Mouse (Mus musculus): ENCODE data around the gene Gnptab.
"Not testable (repeated sequence)": the region's sequence is repeated elsewhere in the genome, so short reads cannot be mapped to it uniquely, and the experiment has no call there.

Gene Gnptab

DNA sequence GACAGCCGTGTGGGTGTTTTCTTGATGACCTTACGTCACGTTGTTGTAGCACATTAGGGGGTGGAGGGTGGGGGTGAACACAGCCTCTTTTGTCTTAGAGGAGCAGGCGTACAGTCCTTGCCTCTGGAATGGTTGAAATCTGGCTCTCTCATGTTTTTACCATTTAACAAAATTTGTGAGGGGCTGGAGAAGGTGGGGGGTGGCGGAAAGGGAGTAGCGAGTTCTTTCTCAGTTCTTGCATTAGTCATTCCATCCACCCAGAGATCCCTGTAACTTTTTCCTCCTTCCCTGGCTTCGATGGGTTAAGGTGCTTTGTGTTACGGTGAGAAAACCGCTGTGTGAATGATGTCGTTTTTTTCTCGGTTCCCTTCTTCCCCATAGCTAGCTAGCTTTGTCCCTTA, 41.2 kb downstream of the Gnptab start:
- DNase-seq, result no peak

DNA sequence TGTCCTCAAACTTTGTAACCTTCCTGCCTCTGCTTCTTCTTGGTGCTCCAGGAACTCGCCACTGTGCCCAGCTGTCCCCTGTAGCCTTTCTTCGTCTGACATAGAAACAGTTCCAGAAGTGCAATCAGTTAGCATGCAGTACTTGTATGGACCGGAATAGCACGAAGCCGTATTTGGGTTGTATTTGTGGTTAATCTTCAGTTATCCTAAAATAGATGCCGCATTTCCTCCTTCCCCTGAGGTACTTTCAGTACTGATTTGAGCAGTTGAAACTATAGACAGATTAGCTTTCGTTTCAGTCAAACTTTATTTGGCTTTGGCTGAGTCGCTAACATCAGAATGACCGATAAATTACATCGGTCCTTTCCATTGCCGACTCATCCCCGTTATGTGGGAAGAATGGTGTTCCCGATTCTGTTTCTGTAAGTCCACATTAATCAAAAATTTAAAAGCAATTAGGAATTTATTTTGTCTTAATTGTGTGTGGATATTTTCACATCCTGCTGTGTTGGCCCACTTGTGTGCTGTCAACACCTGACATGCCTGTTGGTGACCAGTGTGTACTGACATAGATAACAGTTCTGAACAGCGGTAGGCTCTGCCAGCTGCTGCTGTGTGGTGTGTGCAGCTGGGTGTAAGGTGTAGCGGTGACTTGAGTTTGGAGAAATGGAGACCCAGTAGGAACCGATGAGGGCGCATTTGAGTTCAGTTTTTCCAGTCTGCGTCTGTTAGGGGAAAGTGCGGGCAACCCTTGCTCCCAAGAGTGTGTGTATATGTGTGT, 41.9 kb downstream of the Gnptab start:
- DNase-seq, result no peak

DNA sequence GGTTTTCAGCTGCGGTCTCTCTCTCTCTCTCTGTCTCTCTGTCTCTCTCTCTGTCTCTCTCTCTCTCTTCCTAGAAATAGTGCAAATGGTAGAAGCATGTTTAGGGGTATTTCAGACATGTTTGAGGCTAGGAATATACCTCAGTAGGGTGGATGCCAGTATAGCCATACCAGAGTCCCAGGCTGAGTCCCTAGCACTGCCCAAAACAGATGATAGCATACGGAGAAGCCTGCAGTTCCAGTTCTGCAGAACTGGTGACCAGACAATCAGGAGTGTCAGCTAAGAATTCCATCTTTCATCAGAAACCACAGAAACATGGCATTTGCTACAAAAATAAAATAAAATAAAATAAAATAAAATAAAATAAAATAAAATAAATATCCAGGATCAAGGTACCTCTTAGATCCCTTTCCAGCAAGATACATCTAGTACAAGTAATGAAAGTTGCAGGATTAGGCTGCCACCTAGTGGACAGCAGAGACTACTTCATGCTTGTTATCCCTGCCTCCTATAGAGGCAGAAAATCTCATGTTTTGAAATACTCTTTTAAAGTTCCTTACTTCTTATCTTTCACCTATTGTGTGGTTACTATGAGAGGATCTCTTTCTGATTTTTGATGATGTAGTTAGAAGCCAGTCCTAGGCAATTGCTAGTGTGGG, 47.4 kb downstream of the Gnptab start:
- peak; percentile 77 for DNase-seq

DNA sequence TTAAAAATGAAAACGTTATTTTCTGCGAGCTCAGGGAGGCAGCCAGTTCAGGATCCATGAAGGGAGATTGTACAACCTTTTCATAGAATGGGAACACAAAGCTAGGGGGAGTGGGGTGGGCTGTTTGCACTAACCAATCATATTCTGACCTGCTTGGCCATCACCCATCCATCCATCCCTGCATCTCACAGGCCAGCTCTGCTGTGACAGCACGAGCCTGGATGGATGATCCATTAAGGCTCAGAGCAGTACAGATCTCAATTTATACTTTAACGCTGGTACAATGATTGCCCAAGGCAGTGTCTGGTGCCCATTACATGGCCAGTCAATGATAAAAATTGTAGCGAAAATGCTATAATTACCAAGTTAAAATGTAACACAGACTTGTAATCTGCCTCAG, 48.0 kb downstream of the Gnptab start:
- no peak for DNase-seq

DNA sequence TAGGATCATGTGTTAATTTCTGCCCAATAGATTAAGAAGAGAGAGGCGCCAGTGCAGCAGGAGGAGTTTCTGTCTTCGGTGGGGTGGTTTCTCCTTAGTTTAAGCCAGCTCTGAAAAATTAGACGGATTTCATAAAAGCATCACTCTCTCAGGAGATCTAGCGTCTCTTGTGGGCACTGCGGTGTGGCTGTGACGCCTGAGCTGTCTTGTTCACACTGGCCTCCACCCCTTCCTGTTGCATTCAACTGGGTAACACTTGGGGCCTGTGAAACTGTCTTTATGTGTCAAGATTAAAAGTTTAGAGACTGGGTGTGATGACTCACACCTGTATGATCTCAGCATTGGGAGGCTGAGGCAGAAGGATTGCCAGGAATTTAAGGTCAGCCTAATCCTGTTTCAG, 49.1 kb downstream of the Gnptab start:
- no peak for DNase-seq

DNA sequence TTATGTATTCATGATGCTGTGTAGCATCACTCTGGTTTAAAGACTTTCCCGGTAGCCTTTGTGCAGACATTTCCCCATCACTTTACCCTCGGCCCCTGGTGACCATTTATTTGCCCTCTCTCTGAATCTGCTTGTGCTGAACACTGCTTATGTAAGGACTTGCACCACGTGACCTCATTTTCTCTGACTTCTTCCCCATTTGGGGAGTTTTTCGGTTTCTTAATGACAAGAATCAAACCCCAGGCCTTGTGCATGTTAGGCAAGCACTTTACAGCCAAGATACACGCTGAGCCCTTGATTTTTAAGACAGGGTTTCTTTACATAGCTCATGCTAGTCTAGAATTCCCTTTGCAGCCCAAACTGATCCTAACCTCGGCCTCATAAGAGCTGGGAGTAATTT, 62.3 kb downstream of the Gnptab start:
- DNase-seq, result no peak

DNA sequence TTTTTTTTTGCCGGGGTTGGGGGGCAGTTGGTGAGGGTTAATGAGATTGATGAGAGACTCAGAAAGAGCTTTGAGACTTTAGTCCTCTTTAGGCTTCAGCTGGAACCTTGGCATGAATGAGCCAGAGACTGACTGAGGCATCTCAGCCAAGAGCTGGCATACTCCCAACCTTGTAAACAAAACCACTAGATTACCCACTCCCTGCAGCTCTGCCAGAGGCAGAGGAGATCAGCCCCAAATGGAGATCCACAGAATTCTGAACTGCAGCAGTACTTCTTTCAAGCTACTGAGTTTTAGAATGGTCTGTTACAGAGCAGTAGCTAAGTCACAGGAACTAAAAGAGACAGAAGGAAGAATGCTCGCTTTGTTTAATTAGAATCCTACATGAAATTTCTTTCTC, 72.3 kb downstream of the Gnptab start:
- DNase-seq, result no peak

DNA sequence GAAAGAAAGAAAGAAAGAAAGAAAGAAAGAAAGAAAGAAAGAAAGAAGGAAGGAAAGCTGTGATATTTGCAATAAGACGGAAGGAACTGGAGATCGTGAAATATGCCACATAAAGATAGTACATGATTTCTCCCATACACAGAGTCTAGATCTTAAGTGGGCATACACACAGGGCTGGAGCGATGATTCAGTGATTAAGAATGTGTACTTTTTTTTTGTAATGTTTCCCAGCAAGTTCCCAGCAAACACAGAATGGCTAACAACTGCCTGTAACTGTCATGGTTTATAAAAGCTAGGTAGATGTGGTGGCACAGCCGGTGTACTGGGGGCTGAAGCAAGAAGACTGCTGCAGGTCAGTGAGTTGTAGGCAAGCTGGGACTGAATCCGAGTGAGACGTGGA, 73.1 kb downstream of the Gnptab start:
- DNase-seq, result no peak

DNA sequence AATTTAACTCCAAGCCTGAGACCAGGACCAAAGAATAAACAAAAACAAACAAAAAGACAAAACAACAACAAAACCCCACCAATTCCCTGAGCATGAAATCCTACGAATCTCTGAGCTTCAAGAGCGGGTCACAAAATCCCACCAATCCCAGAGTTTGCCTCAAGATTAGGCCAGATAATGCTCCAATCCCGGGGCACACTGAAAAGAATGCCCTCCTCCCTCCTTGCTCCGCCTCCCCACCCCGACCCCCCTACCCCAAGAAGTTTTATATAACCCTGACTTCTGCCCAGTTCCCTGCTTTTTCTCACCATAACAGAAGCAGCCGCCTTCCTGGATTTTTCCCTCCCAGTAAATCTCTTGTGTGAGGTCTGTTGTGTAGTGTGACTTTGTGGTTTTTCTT, 78.9 kb downstream of the Gnptab start:
- DNase-seq, result peak; percentile 5

DNA sequence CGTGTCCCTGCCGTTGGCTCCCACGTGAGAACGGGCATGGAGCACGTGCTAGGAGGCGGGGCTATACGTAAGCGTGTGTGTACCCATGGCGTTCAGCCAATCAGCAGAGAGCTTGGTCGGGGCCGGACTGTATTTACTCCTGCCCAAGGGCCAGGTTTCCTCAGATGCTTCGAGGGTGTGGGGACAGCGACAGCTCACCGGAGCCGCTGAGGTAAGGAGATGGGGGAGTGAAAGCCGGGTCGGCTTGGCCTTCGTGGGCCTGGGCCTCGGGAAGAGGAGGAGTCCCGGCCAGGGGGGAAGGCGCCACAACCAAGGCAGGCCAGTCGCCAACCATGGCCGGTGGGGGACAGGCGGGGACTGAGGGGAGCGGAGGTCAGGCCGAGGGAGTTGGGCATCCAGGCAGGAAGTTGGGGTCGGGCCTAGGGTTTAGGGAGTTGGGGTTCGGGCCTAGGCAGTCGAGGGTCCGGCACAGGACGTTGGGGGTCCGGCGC, 80.6 kb downstream of the Gnptab start, which contains the start of gene Sycp3:
TSS of gene Sycp3 (plus strand) at position 68 of the 491 bp plus-strand sequence.
- DNase-seq, result no peak

DNA sequence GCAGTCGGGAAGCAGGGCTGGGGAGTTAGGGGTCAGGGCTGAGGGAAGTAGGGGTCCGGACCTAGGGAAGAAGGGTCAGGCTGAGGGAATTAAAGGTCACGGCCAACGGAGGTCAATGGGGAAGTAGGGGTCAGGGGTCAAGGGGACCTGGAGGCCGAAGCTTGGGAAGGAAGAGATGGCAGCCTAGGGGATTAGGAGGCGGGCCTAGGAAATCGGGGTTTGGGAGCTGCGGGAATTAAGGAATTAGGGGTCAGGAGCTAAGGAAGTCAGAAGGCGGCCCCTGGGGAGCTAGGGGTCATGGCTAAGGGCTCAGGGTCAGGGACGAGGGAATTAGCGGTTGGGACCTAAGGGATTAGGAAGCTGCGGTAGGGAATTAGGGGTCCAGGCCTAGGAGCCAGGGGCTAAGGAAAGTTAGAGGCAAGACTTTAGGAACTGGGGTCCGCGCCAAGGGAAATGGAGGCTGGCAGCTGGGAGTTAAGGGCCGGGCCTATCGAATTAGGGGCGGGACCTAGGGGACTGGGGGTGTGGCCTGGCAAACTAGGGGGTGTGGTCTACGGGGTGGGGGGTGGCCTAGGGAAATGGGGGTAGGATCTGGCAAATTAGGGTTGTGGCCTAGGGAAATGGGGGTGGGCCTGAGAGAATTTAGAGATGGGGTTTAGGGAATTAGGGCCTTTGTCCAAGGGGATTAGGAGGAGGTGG, 81.3 kb downstream of the Gnptab start:
- DNase-seq, result no peak

DNA sequence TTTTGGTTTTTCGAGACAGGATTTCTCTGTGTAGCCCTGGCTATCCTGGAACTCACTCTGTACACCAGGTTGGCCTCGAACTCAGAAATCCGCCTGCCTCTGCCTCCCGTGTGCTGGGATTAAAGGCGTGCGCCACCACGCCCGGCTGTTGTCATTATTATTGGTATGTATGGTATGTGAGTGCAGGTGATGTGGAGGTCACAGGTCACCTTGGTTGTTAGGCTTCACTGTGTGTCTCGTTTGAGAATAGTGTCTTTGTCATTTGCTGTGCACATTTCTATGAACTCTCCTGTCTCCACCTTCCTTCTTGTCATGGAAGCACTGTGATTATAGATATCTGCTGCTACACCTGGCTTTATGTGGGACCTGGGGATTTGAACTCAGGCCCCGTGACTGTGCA, 103.9 kb downstream of the Gnptab start:
- DNase-seq, result not testable (repeated sequence)

DNA sequence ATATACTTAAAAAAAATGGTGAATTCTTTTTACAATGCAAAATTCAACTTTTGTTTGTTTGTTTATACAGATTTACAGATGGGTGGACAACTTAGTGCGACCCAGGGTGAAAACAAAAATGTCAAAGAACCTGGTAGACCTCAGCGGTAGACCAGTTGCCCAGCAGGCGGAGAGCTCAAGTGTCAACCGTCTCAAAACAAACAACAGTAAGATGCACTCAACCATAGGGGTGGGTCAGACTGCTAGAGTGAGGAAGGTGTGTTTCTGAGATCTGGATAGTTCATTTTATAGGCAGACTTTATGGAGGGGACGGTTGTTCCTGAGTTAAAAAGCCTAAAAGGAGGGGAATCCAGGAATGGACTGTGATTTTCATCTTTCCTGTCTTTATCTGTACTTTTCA, 109.7 kb downstream of the Gnptab start:
- no peak for DNase-seq

DNA sequence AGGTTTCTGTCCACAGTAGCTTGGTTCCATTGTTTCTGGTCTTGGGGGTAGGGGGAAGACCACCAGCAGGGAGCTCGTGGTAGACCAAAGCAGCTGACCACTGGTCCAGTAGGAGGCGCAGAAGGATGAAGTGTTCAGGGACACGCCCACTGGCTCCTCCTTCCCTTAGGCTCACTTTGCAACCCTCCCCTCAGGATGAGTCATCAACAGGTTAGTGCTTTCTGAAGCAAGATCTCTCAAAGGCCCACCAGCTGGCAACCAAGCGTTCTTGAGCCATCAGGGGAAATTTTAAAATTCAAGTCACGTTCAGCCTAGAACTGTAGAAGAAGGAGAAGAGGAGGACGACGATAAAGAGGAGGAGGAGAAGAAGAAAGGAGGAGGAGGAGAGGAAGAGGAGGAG, 112.7 kb downstream of the Gnptab start:
- DNase-seq, result no peak

DNA sequence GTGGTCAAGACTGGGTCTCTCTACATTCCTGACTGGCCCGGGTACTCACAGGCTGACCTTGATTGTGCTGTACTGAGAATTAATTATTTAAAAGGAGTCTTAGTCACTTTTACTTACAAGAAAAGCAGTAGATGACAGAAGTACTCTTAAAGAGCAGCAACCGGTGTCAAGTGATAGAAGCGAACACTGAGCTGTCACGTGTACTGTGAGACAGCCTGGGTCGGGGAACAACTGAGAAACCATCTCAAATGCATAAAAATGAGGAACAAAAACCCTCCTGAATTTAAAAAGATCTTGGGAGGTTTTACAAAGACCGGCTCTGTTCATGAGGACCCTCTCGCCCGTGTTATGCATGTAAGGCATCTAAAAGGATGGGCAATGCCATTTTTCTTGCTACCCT, 113.7 kb downstream of the Gnptab start:
- DNase-seq, result no peak

DNA sequence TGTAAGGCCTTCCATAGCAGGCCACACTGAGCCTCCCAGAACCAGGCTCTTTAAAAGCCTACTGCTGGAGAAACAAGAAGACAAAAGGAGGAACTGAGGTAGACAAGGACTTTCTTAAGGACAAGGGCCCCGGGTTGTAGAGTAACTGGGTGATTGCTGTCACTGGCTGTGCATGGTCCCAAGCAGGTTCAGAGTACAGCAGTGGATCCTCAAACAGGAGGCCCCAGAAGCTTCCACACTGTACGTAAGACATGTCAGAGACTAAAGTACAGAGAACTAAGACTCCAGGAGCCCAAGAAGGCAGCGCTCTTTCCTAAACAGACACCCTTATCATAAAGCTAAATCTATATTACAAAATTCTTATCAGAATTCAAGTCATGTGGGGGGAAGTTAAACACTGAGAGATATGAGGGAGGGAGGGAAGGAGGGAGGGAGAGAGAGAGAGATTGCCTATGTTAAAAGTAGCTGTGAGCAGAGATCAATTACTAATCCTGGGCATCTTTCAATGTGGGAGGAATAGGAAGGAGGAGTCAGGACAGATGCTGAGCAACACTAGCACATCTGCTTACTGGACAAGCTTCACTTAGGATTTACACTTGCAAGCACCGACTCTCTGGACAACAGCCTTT, 116.1 kb downstream of the Gnptab start:
- no peak for DNase-seq
